Mouse (Mus musculus): ENCODE measurements around the gene Polr2h.
A peak's percentile ranks its signal among the peaks of the same experiment; 100 is the strongest.

Gene Polr2h

DNA sequence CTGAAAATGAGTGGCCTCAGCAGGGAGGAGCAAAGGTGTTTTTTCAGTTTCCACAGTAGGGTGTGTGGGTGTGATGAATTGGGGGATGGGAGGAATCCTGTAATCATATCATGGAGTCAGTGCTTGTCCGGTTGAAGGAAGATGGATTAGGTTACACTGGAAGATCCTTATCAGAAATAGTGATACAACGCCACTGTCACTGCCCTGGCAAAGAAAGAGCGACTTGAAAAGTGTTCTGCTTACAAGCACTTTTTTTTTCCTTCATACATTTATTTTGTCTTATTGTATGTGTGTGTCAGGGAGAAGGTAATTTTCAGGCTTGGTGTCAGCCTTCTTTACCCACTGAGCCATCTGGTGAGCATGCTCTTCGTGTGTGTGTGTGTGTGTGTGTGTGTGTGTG, 5.3 kb downstream of the Polr2h start:
- no peak for DNase-seq (ENCODE audit: extremely low spot score)

DNA sequence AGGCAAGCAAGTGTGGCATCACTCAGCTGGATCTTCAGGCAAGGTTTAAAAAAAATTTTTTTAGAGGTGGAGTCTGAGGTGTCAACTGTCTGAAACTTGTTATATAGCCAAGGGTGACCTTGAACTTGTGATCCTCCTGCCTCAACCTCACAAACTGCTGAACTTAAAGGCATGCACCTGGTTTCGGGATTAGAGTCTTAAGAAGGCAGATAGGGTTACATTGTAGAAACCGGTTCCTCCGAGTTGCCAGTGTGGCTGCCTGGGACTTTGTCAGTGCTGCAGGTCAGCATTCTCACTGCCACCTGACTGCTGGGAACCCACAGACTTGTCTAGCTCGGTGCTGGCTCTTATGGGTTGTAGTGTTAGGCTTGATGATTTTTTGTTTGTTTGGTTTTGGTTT, 5.8 kb downstream of the Polr2h start:
- no peak for DNase-seq (ENCODE audit: extremely low spot score)

GRCm38 (mm10) chr16:20724338-20724748, 6.9 kb downstream of the Polr2h start:
- DNase-seq (ENCODE audit: extremely low spot score) = peak; percentile 62

DNA sequence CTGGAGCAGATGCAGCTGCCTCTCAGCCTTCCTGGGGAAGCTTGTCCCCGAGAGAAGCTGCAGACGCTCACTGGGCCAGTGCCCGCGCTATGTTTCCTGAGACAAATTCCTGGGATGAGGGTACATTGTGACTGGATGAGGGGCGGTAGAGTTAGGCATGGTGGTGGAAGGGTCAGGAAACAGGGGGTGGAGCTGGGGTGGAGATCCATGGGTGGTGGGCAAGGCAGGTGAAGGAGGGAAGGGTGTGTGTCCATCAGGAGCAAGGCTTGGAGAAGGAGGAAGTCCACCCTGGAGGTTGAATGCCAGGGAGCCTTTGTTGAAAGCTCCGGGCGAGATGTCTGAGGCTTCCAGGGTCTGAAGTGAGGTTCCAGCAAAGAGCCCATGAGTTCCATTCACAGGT, 7.9 kb downstream of the Polr2h start:
- no peak for DNase-seq (ENCODE audit: extremely low spot score)

- no peak for DNase-seq (ENCODE audit: extremely low spot score)
Observed at GRCm38 (mm10) chr16:20725750-20726149, 8.3 kb downstream of the Polr2h start.

DNA sequence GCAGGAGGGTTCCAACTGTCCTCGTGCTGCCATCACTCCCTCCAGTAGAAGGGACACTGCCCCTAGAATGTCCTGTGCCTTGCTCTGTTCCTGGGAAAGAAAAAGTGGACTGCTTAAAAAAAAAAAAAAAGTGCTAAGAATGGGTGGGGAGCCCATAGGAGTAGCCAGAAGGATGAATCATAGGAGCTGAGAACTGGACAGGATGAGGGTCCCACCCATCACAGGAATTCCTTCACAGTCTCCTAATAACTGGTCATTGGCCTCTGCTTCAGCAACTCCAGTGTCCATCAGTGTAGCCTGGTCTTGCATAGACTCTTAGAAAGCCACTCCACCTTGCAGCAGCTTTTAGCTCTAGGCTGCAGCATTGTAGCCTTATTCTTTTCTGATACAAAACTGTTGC, 8.9 kb downstream of the Polr2h start:
- DNase-seq (ENCODE audit: extremely low spot score) = no peak

- no peak for DNase-seq (ENCODE audit: extremely low spot score)
Observed at GRCm38 (mm10) chr16:20730293-20730711, 12.8 kb downstream of the Polr2h start.

- DNase-seq (ENCODE audit: extremely low spot score) = no peak
Observed at GRCm38 (mm10) chr16:20731688-20732087, 14.2 kb downstream of the Polr2h start.

GRCm38 (mm10) chr16:20732251-20732924, 14.9 kb downstream of the Polr2h start:
- DNase-seq (ENCODE audit: extremely low spot score) = peak; percentile 73

GRCm38 (mm10) chr16:20732925-20733730, 15.7 kb downstream of the Polr2h start, which contains the start of gene Chrd:
TSS of gene Chrd (plus strand) at chr16:20733127.
- peak; percentile 83 for DNase-seq (ENCODE audit: extremely low spot score)

DNA sequence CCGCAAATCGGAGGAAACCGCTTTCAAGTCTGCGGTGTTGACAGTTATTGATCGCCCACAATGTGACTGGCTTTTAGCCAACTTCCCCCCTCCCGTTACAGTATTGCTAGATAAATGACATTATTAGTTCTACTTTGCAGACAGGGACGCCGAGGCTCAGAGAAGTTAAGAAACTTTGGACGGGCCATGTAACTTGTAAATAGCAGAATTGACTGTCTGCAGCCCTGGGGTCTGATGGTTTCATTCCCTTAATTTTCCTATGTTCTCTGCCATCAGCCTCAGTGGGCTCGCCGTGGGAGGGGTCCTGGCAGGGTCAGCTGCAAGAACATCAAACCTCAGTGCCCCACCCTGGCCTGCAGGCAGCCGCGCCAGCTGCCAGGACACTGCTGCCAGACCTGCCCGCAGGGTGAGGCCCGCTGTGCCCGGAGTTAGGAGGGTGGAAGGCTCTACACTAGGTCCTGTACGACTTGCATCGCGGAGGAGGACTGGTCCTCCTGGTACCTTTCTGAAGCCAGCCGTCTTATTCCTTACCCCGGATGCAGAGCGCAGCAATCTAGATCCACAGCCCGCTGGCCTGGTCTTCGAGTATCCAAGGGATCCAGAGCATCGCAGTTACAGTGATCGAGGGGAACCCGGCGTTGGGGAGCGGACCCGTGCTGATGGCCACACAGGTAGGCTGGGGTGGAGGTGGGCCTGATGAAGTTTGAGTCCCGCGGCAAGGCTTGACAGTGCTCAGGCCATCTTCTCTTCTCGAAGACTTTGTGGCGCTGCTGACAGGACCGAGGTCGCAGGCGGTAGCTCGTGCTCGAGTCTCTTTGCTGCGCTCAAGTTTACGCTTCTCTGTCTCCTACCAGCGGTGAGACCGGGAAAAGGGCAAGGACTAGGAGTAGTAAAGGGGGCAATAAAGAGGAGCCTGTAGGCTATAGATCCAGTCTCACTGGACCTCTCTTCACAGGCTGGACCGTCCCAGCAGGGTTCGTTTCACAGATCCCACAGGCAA, 16.6 kb downstream of the Polr2h start, which contains the start of gene Thpo:
Thpo (minus strand) TSS at position 781 of the 1,000 bp plus-strand sequence.
- DNase-seq (ENCODE audit: extremely low spot score) = peak; percentile 40

GRCm38 (mm10) chr16:20735651-20736050, 18.2 kb downstream of the Polr2h start:
- no peak for DNase-seq (ENCODE audit: extremely low spot score)

- no peak for DNase-seq (ENCODE audit: extremely low spot score)
Observed at GRCm38 (mm10) chr16:20736168-20736567, 18.7 kb downstream of the Polr2h start.

DNA sequence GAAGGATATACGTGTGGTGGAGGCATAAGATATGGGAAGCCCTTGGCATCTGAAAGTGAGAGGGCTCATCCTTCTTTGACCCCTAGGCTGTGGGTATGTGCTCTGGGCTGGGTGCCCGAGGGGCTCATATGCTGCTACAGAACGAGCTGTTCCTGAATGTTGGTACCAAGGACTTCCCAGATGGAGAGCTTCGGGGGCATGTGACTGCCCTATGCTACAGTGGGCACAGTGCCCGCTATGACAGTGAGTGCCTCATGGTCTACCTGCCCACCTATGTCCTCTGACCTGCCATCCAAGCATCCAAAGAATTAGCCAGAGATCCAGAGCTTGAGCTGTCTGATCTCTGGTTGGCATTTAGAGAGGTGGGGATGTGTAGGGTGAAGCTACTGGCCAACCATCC, 19.4 kb downstream of the Polr2h start:
- DNase-seq (ENCODE audit: extremely low spot score) = no peak

GRCm38 (mm10) chr16:20739845-20740244, 22.4 kb downstream of the Polr2h start:
- no peak for DNase-seq (ENCODE audit: extremely low spot score)

DNA sequence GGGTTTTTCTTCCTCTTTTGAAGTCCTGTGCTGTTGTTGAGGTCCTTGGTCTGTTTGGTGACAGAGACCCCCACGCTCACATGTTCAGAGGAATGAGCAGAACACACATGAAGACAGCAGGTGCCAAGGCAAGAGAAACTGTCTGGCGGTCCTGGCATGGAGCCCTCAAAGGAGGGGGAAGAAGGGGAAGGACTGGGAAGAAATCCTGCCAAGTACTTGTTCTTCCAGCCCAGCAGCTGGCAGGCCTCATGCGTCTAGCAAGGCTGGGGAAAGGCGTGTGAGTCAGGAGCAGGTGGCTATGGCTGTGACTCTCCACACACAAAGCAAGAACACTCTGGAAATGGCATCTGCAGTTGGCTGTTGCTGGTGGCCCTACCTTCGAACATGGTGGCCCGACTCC, 29.2 kb downstream of the Polr2h start:
- DNase-seq (ENCODE audit: extremely low spot score) = no peak

DNA sequence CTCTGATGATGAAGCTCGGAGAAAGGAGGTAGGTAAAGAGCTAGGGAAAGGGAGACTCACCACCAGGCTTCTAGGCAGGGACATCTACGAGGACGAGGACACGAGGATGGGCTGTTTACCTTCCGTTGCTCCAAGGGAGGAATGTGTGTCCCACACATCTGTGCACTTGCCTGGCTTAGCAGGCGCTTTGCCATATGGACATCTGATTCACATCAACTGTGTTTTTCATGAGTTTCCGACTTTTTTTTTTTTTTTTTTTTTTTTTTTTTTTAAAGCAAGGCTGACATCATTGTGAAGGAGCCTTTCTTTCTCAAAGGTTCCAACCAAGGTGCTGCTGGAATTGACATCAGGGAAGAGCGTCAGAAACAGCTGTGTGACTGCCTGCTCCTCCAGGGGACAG, 33.1 kb downstream of the Polr2h start:
- DNase-seq (ENCODE audit: extremely low spot score) = no peak

- DNase-seq (ENCODE audit: extremely low spot score) = no peak
Observed at GRCm38 (mm10) chr16:20756052-20756451, 38.6 kb downstream of the Polr2h start.

GRCm38 (mm10) chr16:20757385-20757784, 39.9 kb downstream of the Polr2h start:
- no peak for DNase-seq (ENCODE audit: extremely low spot score)

DNA sequence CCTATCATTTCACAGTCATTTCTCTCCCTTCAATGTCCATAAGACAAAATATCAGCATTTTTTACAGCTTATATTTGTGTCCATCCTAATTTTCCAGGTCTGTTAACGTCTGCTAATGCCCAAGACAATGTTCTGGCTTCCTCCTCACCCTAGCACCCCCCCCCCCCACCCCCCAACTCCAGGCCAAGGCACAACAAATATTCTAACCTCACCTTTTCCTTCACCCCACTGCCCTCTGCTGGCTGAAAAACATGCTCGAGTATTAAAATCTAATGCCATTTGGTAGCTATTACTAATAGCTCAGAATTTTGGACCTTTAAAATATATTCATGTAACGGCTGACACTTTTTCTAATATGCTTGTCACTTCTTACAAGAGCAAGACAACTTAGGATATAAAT, 44.2 kb downstream of the Polr2h start:
- peak; percentile 45 for DNase-seq (ENCODE audit: extremely low spot score)

DNA sequence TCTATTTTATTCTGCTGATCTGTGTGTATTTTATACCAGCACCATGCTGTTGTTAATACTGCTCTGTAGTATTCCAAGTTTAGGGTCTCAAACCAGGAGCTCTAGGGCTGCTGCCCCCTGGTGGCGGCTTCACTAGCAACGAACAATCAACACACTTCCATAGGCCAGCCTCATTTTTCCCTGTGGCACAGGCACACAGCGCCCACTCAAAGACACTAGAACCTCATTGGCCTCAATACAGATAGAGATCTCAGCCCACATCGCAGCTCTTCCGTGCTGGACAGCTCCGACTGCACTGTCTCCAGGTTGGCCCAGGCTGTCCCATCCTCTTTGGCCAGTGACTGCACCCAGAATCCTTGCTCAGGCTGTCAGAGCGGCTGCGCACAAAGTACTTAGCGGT, 47.8 kb downstream of the Polr2h start:
- DNase-seq (ENCODE audit: extremely low spot score) = peak; percentile 35

All from embryo, embryonic 9.5 days (tissue).